Mouse (Mus musculus) stomach, adult 2 months (tissue): ENCODE results near the gene Dyrk1a. TPM values are rescaled to one million over a fixed set of nuclear protein-coding genes. Genes with fewer than 3 reads are reported as not detected.

Source experiments
- polyA plus RNA-seq: library from polyadenylated mRNA; depleted of rRNA; stranded (reverse); fragments of >200 nt; gene quantifications from 2 replicates; pipeline ENCODE4 v1.2.3, GENCODE M21; 2012; rRNA removed

The Dyrk1a gene
- 8.2 and 13.9 TPM in 2 replicates for polyA plus RNA-seq

GRCm38 (mm10) chr16:94569229-94570176, at the start of gene Dyrk1a:
Dyrk1a (plus strand) TSS chr16:94570010.

GRCm38 (mm10) chr16:94526344-94527151, 43.3 kb upstream of the Dyrk1a start, which contains the start of gene Vps26c:
Vps26c (minus strand) TSS chr16:94526830.

Other genes starting within 250 kb of the Dyrk1a start
- 2.6 and 7.1 TPM in 2 replicates for gene Ripply3, start 241.6 kb upstream of the Dyrk1a start, polyA plus RNA-seq
- 4.8 and 8.7 TPM in 2 replicates for gene Ttc3, start 199.4 kb upstream of the Dyrk1a start, polyA plus RNA-seq
- gene Pigp, start 198.2 kb upstream of the Dyrk1a start, polyA plus RNA-seq, result 6.4 and 17.1 TPM in 2 replicates
- gene Vps26c, start 43.2 kb upstream of the Dyrk1a start, polyA plus RNA-seq, result 10.6 and 10.9 TPM in 2 replicates